Mouse (Mus musculus): ENCODE results near the gene Aox2. TPM values are rescaled to one million over a fixed set of nuclear protein-coding genes. Genes with fewer than 3 reads are reported as not detected.

Aox2 gene
- polyA plus RNA-seq, 1 experiment from 2014 or later: 0.05 TPM

DNA sequence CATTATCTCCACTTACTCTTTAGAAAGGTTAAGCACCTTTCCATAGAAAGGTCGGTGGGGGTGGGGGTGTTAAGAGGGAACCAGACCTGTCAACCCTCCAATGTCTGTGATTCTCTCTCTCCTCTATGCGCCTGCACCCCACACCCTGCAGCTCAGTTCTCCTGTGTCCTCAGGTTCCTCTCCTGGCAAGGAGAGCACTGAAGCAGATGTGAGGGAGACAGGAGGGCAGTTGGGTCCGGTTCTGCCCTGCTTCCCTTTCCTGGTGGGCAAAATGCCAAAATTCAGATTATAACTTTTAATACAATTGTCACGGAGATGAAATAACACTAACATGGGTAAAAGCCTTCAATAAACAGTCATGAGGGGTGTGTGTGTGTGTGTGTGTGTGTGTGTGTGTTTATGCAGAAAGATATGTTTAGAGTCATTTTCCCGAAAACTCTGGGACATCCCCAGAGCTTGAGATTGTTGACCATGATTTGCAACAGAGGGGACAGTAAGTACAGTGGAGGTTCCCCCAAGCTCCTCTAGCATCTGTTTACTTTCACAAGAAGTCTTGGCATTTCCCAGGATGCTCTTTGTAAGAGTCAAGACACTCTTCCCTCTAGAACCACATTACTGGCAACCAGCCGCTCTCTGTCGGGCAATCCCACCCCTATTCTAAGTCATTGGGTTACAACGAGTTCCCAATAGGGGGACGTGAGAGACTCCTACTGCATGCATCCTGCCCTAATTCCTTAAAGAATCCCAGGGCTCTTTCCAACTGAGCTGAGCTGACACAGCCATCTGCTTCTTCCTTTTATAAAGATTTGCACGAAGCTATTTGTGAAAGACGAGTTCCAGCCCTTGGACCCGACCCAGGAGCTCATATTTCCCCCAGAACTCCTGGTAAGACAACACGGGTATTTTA lies 13.5 kb downstream of the Aox2 start:
- Histone ChIP-seq H3K4me1 (replicated peaks) (no peaks in the 10 kb centered on the region; the same call in 1 of the 2 replicates), H3K4me3 (no peak overlapping the region), H3K27me3 (no peaks in the 10 kb centered on the region), H3K36me3 (no peaks in the 10 kb centered on the region), H3K9me3 (no peaks in the 10 kb centered on the region), H3K9ac (no peak overlapping the region), H3K4me2 (no peak overlapping the region), H3K27ac (no peak overlapping the region)
- 70% methylated on average over 13 of the region's 13 CpGs for WGBS
- no peak for ATAC-seq (ENCODE audit: low FRiP score)

DNA sequence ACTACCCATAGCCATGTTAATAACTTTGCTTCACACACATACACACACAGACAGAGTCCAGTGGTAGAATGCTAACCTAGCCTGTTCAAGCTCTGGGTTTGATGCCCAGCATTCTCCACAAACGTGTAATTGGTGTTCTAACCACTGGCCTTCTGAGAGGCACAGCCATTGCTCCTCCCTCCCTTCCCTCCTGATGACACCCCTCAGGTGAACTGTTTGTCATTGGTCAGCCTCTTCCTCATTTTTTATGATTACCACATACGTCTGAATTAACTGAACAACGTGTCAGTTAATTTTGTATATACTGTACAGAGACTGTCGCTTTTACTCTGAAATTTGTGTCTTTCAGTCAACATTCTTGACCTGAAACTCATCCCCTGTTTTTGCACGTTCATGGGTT lies 16.6 kb downstream of the Aox2 start:
- WGBS: 90% methylated on average over 5 of the region's 5 CpGs
- Histone ChIP-seq H3K27me3 (no peaks in the 10 kb centered on the region), H3K4me1 (replicated peaks) (no peaks in the 10 kb centered on the region; the same call in 1 of the 2 replicates), H3K9ac (no peak overlapping the region), H3K4me2 (no peak overlapping the region), H3K36me3 (no peaks in the 10 kb centered on the region), H3K9me3 (no peaks in the 10 kb centered on the region), H3K4me3 (no peak overlapping the region), H3K27ac (no peak overlapping the region)
- ATAC-seq (ENCODE audit: low FRiP score): no peak

DNA sequence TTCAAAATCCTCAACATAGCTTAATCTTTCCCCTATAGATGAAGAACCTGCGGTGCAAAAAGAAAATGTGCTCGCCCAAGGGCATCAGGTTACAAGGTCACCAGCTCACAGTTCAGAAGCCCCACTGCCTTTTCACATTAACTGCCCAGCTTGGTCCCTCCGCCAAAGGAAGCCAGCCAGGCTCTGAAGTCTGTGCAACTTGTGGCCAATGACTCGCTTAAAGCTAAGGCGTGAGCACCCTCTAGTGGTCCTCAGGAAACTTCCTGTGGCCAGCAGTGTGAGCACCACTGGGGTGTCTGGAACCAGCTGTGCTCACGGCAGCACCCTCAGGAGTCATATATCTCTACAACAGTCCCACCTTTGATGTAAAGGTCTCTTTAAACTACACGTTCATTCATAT lies 18.2 kb downstream of the Aox2 start:
- Histone ChIP-seq H3K4me2 (no peak overlapping the region), H3K4me3 (no peak overlapping the region), H3K9ac (no peak overlapping the region), H3K36me3 (no peaks in the 10 kb centered on the region), H3K27ac (no peak overlapping the region), H3K9me3 (no peaks in the 10 kb centered on the region), H3K27me3 (no peaks in the 10 kb centered on the region), H3K4me1 (replicated peaks) (no peaks in the 10 kb centered on the region)
- 2% methylated on average over 7 of the region's 7 CpGs for WGBS
- peak; percentile 86 for ATAC-seq (ENCODE audit: low FRiP score)

DNA sequence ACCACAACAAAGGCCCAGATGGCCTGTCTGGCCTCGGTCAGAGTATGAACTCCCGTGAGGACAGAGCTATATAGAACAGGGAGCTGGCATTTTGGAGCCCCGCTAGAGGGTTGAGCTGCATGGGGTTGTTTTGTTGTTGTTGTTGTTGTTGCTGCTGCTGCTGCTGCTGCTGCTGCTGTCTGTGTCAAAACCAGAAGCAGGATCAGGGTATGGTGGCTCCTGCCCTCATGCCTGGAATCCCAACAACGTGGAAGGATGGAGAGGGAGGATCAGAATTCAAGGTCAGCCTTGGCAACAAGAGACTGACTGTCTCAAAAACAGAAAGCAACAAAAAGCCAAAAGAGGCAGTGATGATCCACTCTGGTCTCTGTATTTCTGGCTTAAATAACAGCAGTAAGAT lies 18.7 kb downstream of the Aox2 start:
- Histone ChIP-seq H3K27ac (no peak overlapping the region), H3K9ac (no peak overlapping the region), H3K4me3 (no peak overlapping the region), H3K36me3 (no peaks in the 10 kb centered on the region), H3K4me1 (replicated peaks) (no peaks in the 10 kb centered on the region), H3K4me2 (no peak overlapping the region), H3K27me3 (no peaks in the 10 kb centered on the region), H3K9me3 (no peaks in the 10 kb centered on the region)
- ATAC-seq (ENCODE audit: low FRiP score): no peak
- WGBS: 52% methylated on average over 4 of the region's 4 CpGs

DNA sequence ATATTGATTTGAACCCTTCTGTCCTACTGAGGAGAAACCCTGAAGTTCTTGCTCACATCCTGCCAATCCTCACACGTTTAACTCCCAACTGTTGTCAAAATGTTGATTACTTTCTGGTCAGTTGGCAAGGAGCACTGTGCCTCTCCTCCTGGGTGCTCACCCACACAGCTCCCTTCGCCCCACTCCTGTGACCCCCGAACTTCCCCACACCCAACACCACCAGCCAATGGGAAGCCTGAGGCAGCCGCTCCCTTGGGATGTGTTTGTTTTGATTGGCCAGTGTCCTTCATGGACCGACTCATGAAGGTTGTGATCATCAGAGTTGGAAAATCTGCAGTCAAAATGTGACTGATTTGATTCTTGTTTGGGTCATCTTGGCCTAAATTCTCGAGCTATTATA lies 20.2 kb downstream of the Aox2 start:
- 75% methylated on average over 6 of the region's 6 CpGs for WGBS
- Histone ChIP-seq H3K9ac (no peak overlapping the region), H3K4me3 (no peak overlapping the region), H3K4me2 (no peak overlapping the region), H3K27me3 (no peaks in the 10 kb centered on the region), H3K4me1 (replicated peaks) (no peaks in the 10 kb centered on the region), H3K36me3 (no peaks in the 10 kb centered on the region), H3K27ac (no peak overlapping the region), H3K9me3 (no peaks in the 10 kb centered on the region)
- ATAC-seq (ENCODE audit: low FRiP score): no peak

DNA sequence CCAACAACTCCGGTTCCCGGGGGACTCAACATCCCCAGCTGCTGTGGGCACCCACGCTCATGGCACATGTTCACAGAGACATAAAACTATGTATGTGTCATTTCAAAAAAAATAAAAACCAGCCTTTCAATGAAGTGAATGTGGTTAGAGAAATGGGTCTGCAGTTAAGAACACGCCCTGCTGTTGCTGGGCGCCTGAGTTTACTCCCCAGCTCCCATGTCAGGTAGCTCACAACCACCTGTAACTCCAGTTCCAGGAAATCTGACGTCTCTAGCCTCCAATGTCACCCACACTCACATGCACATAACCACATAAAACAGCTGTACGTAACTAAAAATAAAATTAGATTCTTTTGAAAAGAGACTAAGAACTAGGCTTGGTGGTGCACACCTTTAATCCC lies 22.9 kb downstream of the Aox2 start:
- no peaks in the 10 kb centered on the region for H3K27me3 ChIP-seq
- H3K27ac ChIP-seq: no peak overlapping the region
- H3K36me3 ChIP-seq: no peaks in the 10 kb centered on the region
- no peak for ATAC-seq (ENCODE audit: low FRiP score)
- H3K4me2 ChIP-seq: no peak overlapping the region
- H3K9ac ChIP-seq: no peak overlapping the region
- WGBS: 92% methylated on average over 7 of the region's 7 CpGs
- H3K9me3 ChIP-seq: no peaks in the 10 kb centered on the region
- no peaks in the 10 kb centered on the region for H3K4me1 ChIP-seq (replicated peaks)
- H3K4me3 ChIP-seq: no peak overlapping the region

DNA sequence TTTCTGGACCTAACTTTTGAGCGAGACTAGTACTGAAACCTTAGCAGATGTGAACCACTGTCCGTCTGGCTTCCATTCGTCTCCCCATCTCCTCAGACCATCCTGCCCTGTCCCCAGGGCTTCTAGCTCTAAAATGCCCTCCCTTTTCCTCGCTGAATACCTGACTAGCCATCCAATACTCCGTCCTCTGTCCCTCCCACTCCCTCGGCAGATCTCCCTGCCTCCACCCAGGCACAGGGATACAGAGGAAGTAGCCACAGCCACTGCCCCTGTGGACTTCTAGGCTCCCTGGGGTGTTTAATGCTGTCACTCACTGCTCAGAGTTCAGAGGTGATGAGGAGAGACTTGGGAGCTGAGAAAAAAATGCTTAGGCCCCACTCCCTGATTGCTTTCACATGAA lies 23.9 kb downstream of the Aox2 start:
- ATAC-seq (ENCODE audit: low FRiP score): no peak
- Histone ChIP-seq H3K4me1 (replicated peaks) (no peaks in the 10 kb centered on the region), H3K27me3 (no peaks in the 10 kb centered on the region), H3K4me2 (no peak overlapping the region), H3K9ac (no peak overlapping the region), H3K36me3 (no peaks in the 10 kb centered on the region), H3K27ac (no peak overlapping the region), H3K9me3 (no peaks in the 10 kb centered on the region), H3K4me3 (no peak overlapping the region)
- 75% methylated on average over 6 of the region's 6 CpGs for WGBS

DNA sequence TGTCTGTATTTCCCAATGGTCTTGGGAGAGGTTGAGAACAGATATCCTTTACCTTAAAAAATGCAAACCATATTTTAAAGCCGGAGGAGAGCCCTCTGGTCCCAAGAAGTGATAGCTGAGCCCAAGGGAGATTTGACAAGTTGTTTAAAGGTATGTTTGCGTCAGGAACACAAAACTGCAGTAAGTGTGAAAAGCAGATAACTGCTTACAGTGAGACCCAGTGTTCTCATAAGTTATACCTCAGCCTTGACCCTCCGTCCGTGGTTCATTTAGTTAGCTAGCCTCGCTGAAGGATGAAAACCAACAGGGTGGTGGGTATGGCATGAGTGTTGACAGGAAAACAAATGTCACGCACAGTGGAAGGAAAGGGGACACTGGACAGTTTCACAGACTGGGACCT lies 24.9 kb downstream of the Aox2 start:
- Histone ChIP-seq H3K36me3 (no peaks in the 10 kb centered on the region), H3K9ac (no peak overlapping the region), H3K27ac (no peak overlapping the region), H3K4me1 (replicated peaks) (no peaks in the 10 kb centered on the region), H3K4me3 (no peak overlapping the region), H3K4me2 (no peak overlapping the region), H3K9me3 (no peaks in the 10 kb centered on the region), H3K27me3 (no peaks in the 10 kb centered on the region)
- ATAC-seq (ENCODE audit: low FRiP score): no peak
- WGBS: 91% methylated on average over 6 of the region's 6 CpGs

DNA sequence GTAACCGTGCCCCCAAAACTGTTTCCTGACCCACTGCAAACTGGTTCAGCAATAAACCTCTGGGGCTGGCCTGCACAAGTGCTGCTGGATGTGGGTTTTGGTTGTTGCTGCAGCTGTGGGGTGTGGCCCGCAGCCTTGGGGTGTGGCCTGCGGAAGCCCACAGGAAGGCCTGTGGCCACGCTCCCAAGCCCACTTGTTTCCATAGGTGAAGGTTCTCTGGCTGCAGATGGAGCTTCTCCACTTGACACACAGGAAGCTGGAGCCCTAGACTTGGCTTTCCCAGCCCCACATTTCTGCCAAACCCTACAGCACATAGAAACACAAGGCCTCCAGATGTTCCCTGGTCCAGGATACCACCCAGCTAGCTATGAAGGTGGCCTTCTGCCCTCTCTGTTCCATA lies 25.6 kb downstream of the Aox2 start:
- Histone ChIP-seq H3K4me2 (no peak overlapping the region), H3K36me3 (no peaks in the 10 kb centered on the region), H3K9me3 (no peaks in the 10 kb centered on the region), H3K9ac (no peak overlapping the region), H3K4me1 (replicated peaks) (no peaks in the 10 kb centered on the region), H3K27me3 (no peaks in the 10 kb centered on the region), H3K27ac (no peak overlapping the region), H3K4me3 (no peak overlapping the region)
- ATAC-seq (ENCODE audit: low FRiP score): no peak
- WGBS: 91% methylated on average over 4 of the region's 4 CpGs

DNA sequence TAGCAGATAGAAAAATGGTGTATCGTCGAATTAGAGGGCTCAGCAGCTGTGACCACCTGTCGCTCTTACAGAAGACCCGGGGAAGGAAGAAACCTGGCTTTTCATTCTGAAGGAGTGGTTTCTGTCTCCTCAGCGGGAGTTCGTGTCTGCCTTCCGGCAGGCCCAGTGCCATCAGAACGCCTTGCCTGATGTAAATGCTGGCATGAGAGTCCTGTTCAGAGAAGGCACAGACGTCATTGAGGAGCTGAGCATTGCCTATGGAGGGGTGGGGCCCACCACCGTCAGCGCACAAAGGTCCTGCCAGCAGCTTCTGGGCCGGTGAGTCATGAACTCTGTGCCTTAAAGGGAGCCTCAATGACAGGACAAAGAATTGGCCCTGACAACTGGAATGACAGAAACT lies 26.2 kb downstream of the Aox2 start:
- H3K4me3 ChIP-seq: no peak overlapping the region
- no peaks in the 10 kb centered on the region for H3K27me3 ChIP-seq
- no peak overlapping the region for H3K27ac ChIP-seq
- WGBS: 50% methylated on average over 12 of the region's 12 CpGs
- no peaks in the 10 kb centered on the region for H3K4me1 ChIP-seq (replicated peaks)
- H3K36me3 ChIP-seq: no peaks in the 10 kb centered on the region
- no peak overlapping the region for H3K4me2 ChIP-seq
- ATAC-seq (ENCODE audit: low FRiP score): no peak
- H3K9ac ChIP-seq: no peak overlapping the region
- no peaks in the 10 kb centered on the region for H3K9me3 ChIP-seq

DNA sequence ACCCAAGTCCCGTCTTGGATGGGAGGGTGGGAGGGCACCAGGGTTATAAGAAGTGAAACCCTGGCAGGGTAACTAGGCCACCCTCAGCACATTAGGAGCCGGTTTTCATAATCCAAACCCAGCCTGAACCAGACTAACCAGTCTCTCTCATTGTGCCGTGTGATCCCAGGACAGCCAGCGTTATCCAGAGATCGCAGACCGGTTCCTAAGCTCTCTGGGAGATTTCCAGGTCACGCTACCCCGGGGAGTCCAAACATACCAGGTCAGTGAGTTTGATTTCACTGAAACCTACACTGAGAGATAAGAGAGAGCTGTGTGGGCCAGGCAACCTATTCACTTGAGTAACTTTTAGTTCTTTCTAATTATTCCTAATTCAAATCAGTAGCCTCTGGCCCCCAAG lies 29.1 kb downstream of the Aox2 start:
- Histone ChIP-seq H3K36me3 (no peaks in the 10 kb centered on the region), H3K27me3 (no peaks in the 10 kb centered on the region), H3K9ac (no peak overlapping the region), H3K27ac (no peak overlapping the region), H3K9me3 (no peaks in the 10 kb centered on the region), H3K4me3 (no peak overlapping the region), H3K4me1 (replicated peaks) (no peaks in the 10 kb centered on the region), H3K4me2 (no peak overlapping the region)
- 90% methylated on average over 8 of the region's 8 CpGs for WGBS
- ATAC-seq (ENCODE audit: low FRiP score): no peak

DNA sequence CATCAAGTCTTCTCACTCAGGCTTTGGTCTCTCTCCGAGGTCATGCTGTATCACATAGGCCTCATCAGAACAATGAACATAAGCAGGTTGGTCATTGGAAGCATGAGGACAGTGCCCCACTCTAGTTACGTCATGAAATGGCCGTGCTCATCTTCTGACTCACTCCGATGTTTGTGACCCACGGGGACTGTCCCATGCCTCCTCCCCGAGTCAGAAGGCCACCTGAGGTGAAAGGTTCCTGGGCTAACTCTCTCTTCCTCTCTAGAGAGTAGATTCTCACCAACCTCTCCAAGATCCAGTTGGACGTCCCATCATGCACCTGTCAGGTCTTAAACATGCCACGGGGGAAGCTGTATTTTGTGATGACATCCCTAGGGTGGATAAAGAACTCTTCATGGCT lies 30.5 kb downstream of the Aox2 start:
- ATAC-seq (ENCODE audit: low FRiP score): no peak
- Histone ChIP-seq H3K9ac (no peak overlapping the region), H3K27me3 (no peaks in the 10 kb centered on the region), H3K36me3 (no peaks in the 10 kb centered on the region), H3K27ac (no peak overlapping the region), H3K4me3 (no peak overlapping the region), H3K4me1 (replicated peaks) (no peaks in the 10 kb centered on the region), H3K9me3 (no peaks in the 10 kb centered on the region), H3K4me2 (no peak overlapping the region)
- 91% methylated on average over 8 of the region's 8 CpGs for WGBS

DNA sequence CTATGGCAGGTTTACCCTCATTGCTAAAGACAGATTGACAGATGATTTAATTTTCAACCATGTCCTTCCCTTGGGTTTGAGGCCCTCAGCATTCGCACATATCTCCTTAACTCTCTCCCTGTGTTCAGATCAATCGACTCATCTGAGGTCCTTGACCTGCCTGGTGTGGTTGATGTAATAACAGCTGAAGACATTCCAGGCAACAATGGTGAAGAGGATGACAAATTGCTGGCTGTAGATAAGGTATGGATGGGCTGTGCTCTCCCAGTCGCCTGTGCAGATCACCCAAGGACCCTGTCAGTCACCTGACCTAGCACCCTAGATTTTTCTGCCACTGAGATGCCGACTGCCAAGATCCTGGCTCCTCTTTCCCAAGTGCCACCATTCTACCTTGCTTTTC lies 31.7 kb downstream of the Aox2 start:
- Histone ChIP-seq H3K4me2 (no peak overlapping the region), H3K9ac (no peak overlapping the region), H3K9me3 (no peaks in the 10 kb centered on the region), H3K27ac (no peak overlapping the region), H3K4me3 (no peak overlapping the region), H3K27me3 (no peaks in the 10 kb centered on the region), H3K36me3 (no peaks in the 10 kb centered on the region), H3K4me1 (replicated peaks) (no peaks in the 10 kb centered on the region)
- no peak for ATAC-seq (ENCODE audit: low FRiP score)
- WGBS: 78% methylated on average over 4 of the region's 4 CpGs

All from hindbrain, embryonic 13.5 days (tissue).